Mouse (Mus musculus) ES-E14 (cell line): ENCODE measurements at regions not wholly inside any gene's neighbourhood (a gene's known extent, or its start where the extent isn't known, plus 50 kb on each side); places are given as distances from the start of the nearest gene placed in this dataset.

Experiments used
- DNase-seq: peaks from one replicate; pipeline ENCODE4 v3.0.0-alpha.2; 2013; ENCODE audit warnings: low read depth, low spot score
- H3K27ac ChIP-seq: 2 replicates; pipeline ENCODE4 v1.5.1; 2012; ENCODE audit warnings: low read depth, mild to moderate bottlenecking, low read length, moderate library complexity, mixed read lengths; ENCODE audit not compliant: poor library complexity, insufficient read depth, severe bottlenecking
- H3K36me3 ChIP-seq: 2 replicates; pipeline ENCODE4 v1.6.1; 2012; ENCODE audit warnings: mild to moderate bottlenecking, low read length, moderate library complexity, mixed read lengths; ENCODE audit not compliant: control insufficient read depth, poor library complexity, insufficient read depth, severe bottlenecking
- H3K4me1 ChIP-seq, 2 experiments: fragments of 150-350 bp in 1 of 2; sonication (generic) in 1 of 2; 2 replicates each; pipeline ENCODE4 v1.6.1; 2012; ENCODE audit warnings: low read length in 2 of 2, mild to moderate bottlenecking in 1 of 2, mixed read lengths in 1 of 2; ENCODE audit not compliant: control insufficient read depth in 2 of 2, insufficient read depth in 2 of 2, poor library complexity in 1 of 2
- H3K4me3 ChIP-seq, 2 experiments: fragments of 150-350 bp in 1 of 2; sonication (generic) in 1 of 2; 2 replicates each; pipeline ENCODE4 v1.5.1; 2012; ENCODE audit warnings: low read length in 2 of 2, low read depth in 1 of 2, mild to moderate bottlenecking in 1 of 2, mixed read lengths in 1 of 2; ENCODE audit not compliant: insufficient read depth in 1 of 2, poor library complexity in 1 of 2, severe bottlenecking in 1 of 2
- H3K9ac ChIP-seq: 2 replicates; pipeline ENCODE4 v1.6.1; 2012; ENCODE audit warnings: low read depth, mild to moderate bottlenecking, low read length, mixed read lengths; ENCODE audit not compliant: poor library complexity, insufficient read depth, severe bottlenecking
- H3K9me3 ChIP-seq: fragments of 150-350 bp; sonication (generic); 2 replicates; pipeline ENCODE4 v1.6.1; 2012; ENCODE audit warnings: low read depth, mild to moderate bottlenecking, low read length; ENCODE audit not compliant: control insufficient read depth, insufficient read depth
- CHD2 ChIP-seq: IDR thresholded peaks from 2 replicates; pipeline ENCODE4 v1.6.1; 2014; ENCODE audit warnings: mild to moderate bottlenecking, low read depth, low read length, inconsistent platforms
- HCFC1 ChIP-seq: IDR thresholded peaks from 2 replicates; pipeline ENCODE4 v1.6.1; 2012; ENCODE audit warnings: low read length, inconsistent platforms, borderline replicate concordance; ENCODE audit not compliant: insufficient read depth
- MAFK ChIP-seq: IDR thresholded peaks from 2 replicates; pipeline ENCODE4 v1.6.1; 2014; ENCODE audit warnings: mild to moderate bottlenecking, low read depth, low read length, inconsistent platforms; ENCODE audit not compliant: insufficient read depth
- ZC3H11A ChIP-seq: IDR thresholded peaks from 2 replicates; pipeline ENCODE4 v1.6.1; 2012; ENCODE audit warnings: low read depth, mild to moderate bottlenecking, inconsistent platforms, low read length, borderline replicate concordance
- ZNF384 ChIP-seq: IDR thresholded peaks from 2 replicates; pipeline ENCODE4 v1.6.1; 2012; ENCODE audit warnings: low read depth, low read length, inconsistent platforms
- in situ Hi-C, 2 experiments: fragments of 600-800 bp; cut with MboI; formaldehyde crosslinking; loops; one replicate each; pipeline ENCODE4 v1.15.1; 2025; ENCODE audit warnings: low sequenced_read_pairs in 2 of 2, inconsistent platforms in 1 of 2; ENCODE audit not compliant: unreplicated experiment in 2 of 2

- Histone ChIP-seq H3K27ac (no peak overlapping the region), H3K9me3 (no peaks in the 10 kb centered on the region), H3K4me3 (no peak overlapping the region), H3K36me3 (no peaks in the 10 kb centered on the region), H3K4me1 (no peaks in the 10 kb centered on the region), H3K9ac (no peak overlapping the region)
- DNase-seq, result no peak
- TF ChIP-seq ZC3H11A (no peak), CHD2 (no peak), MAFK (no peak), ZNF384 (no peak), HCFC1 (no peak)
- in situ Hi-C loops, result no loop called here
Observed at GRCm38 (mm10) chrX:58503573-58503972, 405.6 kb upstream of the 4930550L24Rik start.

- H3K9ac ChIP-seq, result no peak overlapping the region
- in situ Hi-C loops, result no loop called here
- no peak for DNase-seq
- TF ChIP-seq CHD2, result no peak
- TF ChIP-seq HCFC1, result no peak
- no peak for TF ChIP-seq ZC3H11A
- no peak for TF ChIP-seq MAFK
- no peak for TF ChIP-seq ZNF384
- H3K36me3 ChIP-seq, result no peaks in the 10 kb centered on the region
- H3K27ac ChIP-seq, result no peak overlapping the region
- H3K4me1 ChIP-seq, result no peaks in the 10 kb centered on the region
- H3K9me3 ChIP-seq, result no peaks in the 10 kb centered on the region
- no peak overlapping the region for H3K4me3 ChIP-seq
Observed at GRCm38 (mm10) chrX:58514925-58515324, 394.2 kb upstream of the 4930550L24Rik start.
